Mouse (Mus musculus) cerebellum, adult 18-20 months (tissue): Measurements from ENCODE around the gene Enox1.

Experiments
- DNase-seq, 2 experiments: peaks; one replicate each; pipeline ENCODE4 v3.0.0; 2021

Gene Enox1

GRCm38 (mm10) chr14:77376731-77377130, 220.2 kb downstream of the Enox1 start:
- no peak for DNase-seq

GRCm38 (mm10) chr14:77377439-77377838, 220.9 kb downstream of the Enox1 start:
- no peak for DNase-seq

GRCm38 (mm10) chr14:77377873-77378272, 221.3 kb downstream of the Enox1 start:
- no peak for DNase-seq

GRCm38 (mm10) chr14:77381532-77381931, 225.0 kb downstream of the Enox1 start:
- no peak for DNase-seq

- DNase-seq, result no peak
Observed at GRCm38 (mm10) chr14:77385621-77386020, 229.1 kb downstream of the Enox1 start.

- peak; percentile 24 to 26 for DNase-seq
Observed at GRCm38 (mm10) chr14:77387877-77388276, 231.3 kb downstream of the Enox1 start.

- DNase-seq, result no peak
Observed at GRCm38 (mm10) chr14:77389276-77389675, 232.7 kb downstream of the Enox1 start.

GRCm38 (mm10) chr14:77392476-77392875, 235.9 kb downstream of the Enox1 start:
- peak; percentile 17 to 23 for DNase-seq

- DNase-seq, result no peak
Observed at GRCm38 (mm10) chr14:77406241-77407114, 249.9 kb downstream of the Enox1 start.

GRCm38 (mm10) chr14:77409271-77409940, 252.8 kb downstream of the Enox1 start:
- no peak for DNase-seq

GRCm38 (mm10) chr14:77410354-77410753, 253.8 kb downstream of the Enox1 start:
- no peak for DNase-seq

- no peak for DNase-seq
Observed at GRCm38 (mm10) chr14:77413106-77413505, 256.5 kb downstream of the Enox1 start.

GRCm38 (mm10) chr14:77416358-77416757, 259.8 kb downstream of the Enox1 start:
- no peak for DNase-seq

GRCm38 (mm10) chr14:77421031-77421430, 264.5 kb downstream of the Enox1 start:
- DNase-seq, result peak; percentile 24 to 25

- DNase-seq, result no peak
Observed at GRCm38 (mm10) chr14:77423194-77423593, 266.6 kb downstream of the Enox1 start.

GRCm38 (mm10) chr14:77439426-77439825, 282.9 kb downstream of the Enox1 start:
- DNase-seq, result no peak

GRCm38 (mm10) chr14:77440805-77441204, 284.2 kb downstream of the Enox1 start:
- no peak for DNase-seq

- DNase-seq, result peak; percentile 27 to 30
Observed at GRCm38 (mm10) chr14:77441541-77441940, 285.0 kb downstream of the Enox1 start.

- DNase-seq, result no peak
Observed at GRCm38 (mm10) chr14:77448001-77448400, 291.4 kb downstream of the Enox1 start.

- DNase-seq, result no peak
Observed at GRCm38 (mm10) chr14:77451916-77452315, 295.4 kb downstream of the Enox1 start.

- no peak for DNase-seq
Observed at GRCm38 (mm10) chr14:77456066-77456465, 299.5 kb downstream of the Enox1 start.

GRCm38 (mm10) chr14:77456876-77457275, 300.3 kb downstream of the Enox1 start:
- DNase-seq, result peak; percentile 42 to 46

- no peak for DNase-seq
Observed at GRCm38 (mm10) chr14:77458217-77458616, 301.7 kb downstream of the Enox1 start.

- no peak for DNase-seq
Observed at GRCm38 (mm10) chr14:77463919-77464318, 307.4 kb downstream of the Enox1 start.
